Mouse (Mus musculus) heart, postnatal 10 days (tissue): ENCODE measurements around the gene Hbs1l. TPM values are rescaled to one million over a fixed set of nuclear protein-coding genes. Genes with fewer than 3 reads are reported as not detected.

Experiments
- DNase-seq, 2 experiments: peaks; one replicate each; pipeline ENCODE4 v3.0.0; 2021
- intact Hi-C: fragments of 180-260 bp; cut with DNase I; formaldehyde crosslinking; loops from one replicate; pipeline ENCODE4 v1.15.1; 2025
- total RNA-seq, 2 experiments: library from RNA; stranded (reverse); gene quantifications; 2 replicates each; pipeline ENCODE4 v1.2.3; 2021

Hbs1l gene
- total RNA-seq, 2 experiments from 2014 or later = 56.6 to 60.9 TPM

GRCm38 (mm10) chr10:21304672-21305632 lies 9.2 kb downstream of the Hbs1l start:
- DNase-seq = peak; percentile 23 to 31
- intact Hi-C loops = no loop called here

- no peak for DNase-seq
- intact Hi-C loops = no loop called here
Measured at GRCm38 (mm10) chr10:21313732-21314131, 18.0 kb downstream of the Hbs1l start.

GRCm38 (mm10) chr10:21316123-21316522 lies 20.3 kb downstream of the Hbs1l start:
- intact Hi-C loops = no loop called here
- DNase-seq = no peak

GRCm38 (mm10) chr10:21318250-21318649 lies 22.5 kb downstream of the Hbs1l start:
- intact Hi-C loops = no loop called here
- DNase-seq = no peak

- no peak for DNase-seq
- intact Hi-C loops = no loop called here
Measured at GRCm38 (mm10) chr10:21318996-21319395, 23.2 kb downstream of the Hbs1l start.

- intact Hi-C loops = no loop called here
- no peak for DNase-seq
Measured at GRCm38 (mm10) chr10:21320601-21321000, 24.8 kb downstream of the Hbs1l start.

GRCm38 (mm10) chr10:21326352-21326751 lies 30.6 kb downstream of the Hbs1l start:
- intact Hi-C loops = no loop called here
- no peak for DNase-seq

GRCm38 (mm10) chr10:21327605-21328135 lies 31.9 kb downstream of the Hbs1l start:
- peak; percentile 39 to 46 for DNase-seq
- intact Hi-C loops = no loop called here

GRCm38 (mm10) chr10:21334349-21335105 lies 38.7 kb downstream of the Hbs1l start:
- intact Hi-C loops = loop anchor here (10.0 kb wide), 1 partner anchor 340 kb away; no protein-coding TSS in a partner anchor
- peak; percentile 5 to 6 for DNase-seq

- intact Hi-C loops = loop anchor here (10.0 kb wide), 1 partner anchor 341 kb away; no protein-coding TSS in a partner anchor
- DNase-seq = no peak
Measured at GRCm38 (mm10) chr10:21335534-21335933, 39.8 kb downstream of the Hbs1l start.

- intact Hi-C loops = loop anchor here (10.0 kb wide), 1 partner anchor 342 kb away; no protein-coding TSS in a partner anchor
- peak in 1 of 2 experiments; percentile 11 for DNase-seq
Measured at GRCm38 (mm10) chr10:21337191-21337590, 41.4 kb downstream of the Hbs1l start.

- DNase-seq = no peak
- intact Hi-C loops = no loop called here
Measured at GRCm38 (mm10) chr10:21341706-21342105, 45.9 kb downstream of the Hbs1l start.

- intact Hi-C loops = no loop called here
- no peak for DNase-seq
Measured at GRCm38 (mm10) chr10:21342331-21343005, 46.7 kb downstream of the Hbs1l start.

- intact Hi-C loops = no loop called here
- DNase-seq = no peak
Measured at GRCm38 (mm10) chr10:21347332-21347731, 51.6 kb downstream of the Hbs1l start.

GRCm38 (mm10) chr10:21349449-21349848 lies 53.7 kb downstream of the Hbs1l start:
- intact Hi-C loops = no loop called here
- no peak for DNase-seq

- intact Hi-C loops = no loop called here
- DNase-seq = no peak
Measured at GRCm38 (mm10) chr10:21349946-21350345, 54.2 kb downstream of the Hbs1l start.

- DNase-seq = no peak
- intact Hi-C loops = no loop called here
Measured at GRCm38 (mm10) chr10:21350531-21351515, 55.0 kb downstream of the Hbs1l start.

- DNase-seq = no peak
- intact Hi-C loops = no loop called here
Measured at GRCm38 (mm10) chr10:21351766-21352165, 56.0 kb downstream of the Hbs1l start.

- intact Hi-C loops = no loop called here
- DNase-seq = no peak
Measured at GRCm38 (mm10) chr10:21353890-21354289, 58.1 kb downstream of the Hbs1l start.
